ENCODE assay signal across 27 mouse cellular contexts in genomic region chr16:50596679-50597078, GRCm38 (mm10). TPM values are rescaled to one million over a fixed set of nuclear protein-coding genes. Genes with fewer than 3 reads are reported as not detected.
"Had no signal": no experiment of that assay in that cellular context is flagged by ENCODE, and none has a peak within 500 bp of the region (broad histone marks: within the 10 kb centered on the region; RNA-seq: fewer than 3 reads in every experiment).

No protein-coding gene starts in this region.

- H3K4me1 ChIP-seq: liver, embryonic 13.5 days; midbrain, embryonic 12.5 days; midbrain, embryonic 15.5 days had no signal

- H3K27ac ChIP-seq: left cerebral cortex, adult 2 months; liver, embryonic 13.5 days; macrophage; midbrain, embryonic 12.5 days; midbrain, embryonic 15.5 days had no signal

- H3K36me3 ChIP-seq: liver, embryonic 13.5 days; midbrain, embryonic 12.5 days; midbrain, embryonic 15.5 days had no signal

- H3K9ac ChIP-seq: liver, embryonic 13.5 days; lung, embryonic 14.5 days; midbrain, embryonic 12.5 days; midbrain, embryonic 15.5 days had no signal

- H3K27me3 ChIP-seq: liver, embryonic 13.5 days had no signal

- ATAC-seq: lung, postnatal 0 days; midbrain, embryonic 15.5 days had no signal

- DNase-seq: kidney, adult 18-20 months; kidney, postnatal 10 days; kidney, postnatal 36 days; layer of hippocampus, postnatal 36 days; liver, embryonic 13.5 days; lung, embryonic 14.5 days; thymus, adult 18-20 months; thymus, postnatal 36 days had no signal

- H3K4me2 ChIP-seq: liver, embryonic 13.5 days; lung, embryonic 14.5 days; midbrain, embryonic 12.5 days; midbrain, embryonic 15.5 days had no signal

- H3K4me3 ChIP-seq: left cerebral cortex, adult 2 months; liver, embryonic 13.5 days; midbrain, embryonic 12.5 days; midbrain, embryonic 15.5 days had no signal

- H3K9me3 ChIP-seq: liver, embryonic 13.5 days; midbrain, embryonic 12.5 days; midbrain, embryonic 15.5 days had no signal

RNA-seq across cellular contexts. Expression of gene Ccdc54, which starts 5.7 kb away (rescaled TPM):
- total RNA-seq: layer of hippocampus, adult 8-10 months; layer of hippocampus, postnatal 10 days; layer of hippocampus, postnatal 36 days; left cerebral cortex, adult 2 months; left cerebral cortex, postnatal 10 days; left cerebral cortex, postnatal 36 days; liver, adult 2 months; neutrophil, adult 5-6 weeks had no signal
- polyA plus RNA-seq: kidney, embryonic 14.5 days; limb, embryonic 11.5 days; limb, embryonic 14.5 days; liver, adult 2 months; liver, embryonic 13.5 days; liver, embryonic 16.5 days; lung, embryonic 14.5 days; lung, postnatal 0 days; midbrain, embryonic 12.5 days; midbrain, embryonic 15.5 days; small intestine, adult 2 months; spleen, adult 2 months; stomach, embryonic 16.5 days; urinary bladder, adult 2 months had no signal
